Mouse (Mus musculus): ENCODE results near the gene Esrp2. TPM values are rescaled to one million over a fixed set of nuclear protein-coding genes. Genes with fewer than 3 reads are reported as not detected.
A peak's percentile ranks its signal among the peaks of the same experiment; 100 is the strongest.

The Esrp2 gene
- polyA plus RNA-seq, 1 experiment from 2014 or later: 5.4 TPM

GRCm38 (mm10) chr8:106163251-106163650, 26.5 kb upstream of the Esrp2 start:
- H3K36me3 ChIP-seq: peaks cover 57% of the 10 kb centered on the region
- H3K9me3 ChIP-seq: no peaks in the 10 kb centered on the region
- DNase-seq (ENCODE audit: low spot score): no peak
- no peak overlapping the region for H3K4me3 ChIP-seq
- peaks cover 11% of the 10 kb centered on the region; the same call in 1 of the 2 replicates for H3K4me1 ChIP-seq
- WGBS: 83% methylated on average over 9 of the region's 9 CpGs
- H3K27me3 ChIP-seq (ENCODE audit: insufficient read depth, poor library complexity, severe bottlenecking): no peaks in the 10 kb centered on the region
- no peak overlapping the region for H3K27ac ChIP-seq

GRCm38 (mm10) chr8:106159876-106160275, 23.1 kb upstream of the Esrp2 start:
- DNase-seq (ENCODE audit: low spot score): no peak
- Histone ChIP-seq H3K27me3 (ENCODE audit: insufficient read depth, poor library complexity, severe bottlenecking) (no peaks in the 10 kb centered on the region), H3K36me3 (peaks cover 78% of the 10 kb centered on the region), H3K4me3 (no peak overlapping the region), H3K9me3 (no peaks in the 10 kb centered on the region), H3K27ac (no peak overlapping the region), H3K4me1 (no peaks in the 10 kb centered on the region; the same call in 1 of the 2 replicates)
- WGBS: 89% methylated on average over 6 of the region's 6 CpGs

GRCm38 (mm10) chr8:106158381-106158780, 21.6 kb upstream of the Esrp2 start:
- Histone ChIP-seq H3K36me3 (peaks cover 69% of the 10 kb centered on the region), H3K27me3 (ENCODE audit: insufficient read depth, poor library complexity, severe bottlenecking) (no peaks in the 10 kb centered on the region), H3K9me3 (no peaks in the 10 kb centered on the region), H3K4me1 (peaks cover 2% of the 10 kb centered on the region), H3K27ac (no peak overlapping the region), H3K4me3 (no peak overlapping the region)
- WGBS: 76% methylated on average over 10 of the region's 10 CpGs
- DNase-seq (ENCODE audit: low spot score): no peak

- WGBS: 85% methylated on average over 1 of the region's 1 CpGs
- no peaks in the 10 kb centered on the region for H3K9me3 ChIP-seq
- peaks cover 11% of the 10 kb centered on the region for H3K4me1 ChIP-seq
- H3K27me3 ChIP-seq (ENCODE audit: insufficient read depth, poor library complexity, severe bottlenecking): no peaks in the 10 kb centered on the region
- H3K36me3 ChIP-seq: peaks cover 59% of the 10 kb centered on the region
- DNase-seq (ENCODE audit: low spot score): no peak
- no peak overlapping the region for H3K4me3 ChIP-seq
- no peak overlapping the region for H3K27ac ChIP-seq
These were observed 20.6 kb upstream of the Esrp2 start for GRCm38 (mm10) chr8:106157419-106157818.

GRCm38 (mm10) chr8:106152876-106153275, 16.1 kb upstream of the Esrp2 start:
- Histone ChIP-seq H3K36me3 (peaks cover 21% of the 10 kb centered on the region), H3K9me3 (no peaks in the 10 kb centered on the region), H3K27ac (peak overlapping the region; percentile 49; the same call in 1 of the 2 replicates), H3K27me3 (ENCODE audit: insufficient read depth, poor library complexity, severe bottlenecking) (no peaks in the 10 kb centered on the region), H3K4me1 (peaks cover 27% of the 10 kb centered on the region), H3K4me3 (no peak overlapping the region)
- DNase-seq (ENCODE audit: low spot score): no peak
- 35% methylated on average over 4 of the region's 4 CpGs for WGBS

- 87% methylated on average over 9 of the region's 9 CpGs for WGBS
- Histone ChIP-seq H3K9me3 (no peaks in the 10 kb centered on the region), H3K27me3 (ENCODE audit: insufficient read depth, poor library complexity, severe bottlenecking) (no peaks in the 10 kb centered on the region), H3K4me1 (peaks cover 27% of the 10 kb centered on the region), H3K4me3 (peak overlapping the region; percentile 82), H3K36me3 (peaks cover 10% of the 10 kb centered on the region), H3K27ac (peak overlapping the region; percentile 86; the same call in 1 of the 2 replicates)
- no peak for DNase-seq (ENCODE audit: low spot score)
These were observed 14.3 kb upstream of the Esrp2 start for GRCm38 (mm10) chr8:106151041-106151440.

GRCm38 (mm10) chr8:106150653-106151000, 13.9 kb upstream of the Esrp2 start:
- Histone ChIP-seq H3K4me1 (peaks cover 27% of the 10 kb centered on the region), H3K9me3 (no peaks in the 10 kb centered on the region), H3K27ac (peak overlapping the region; percentile 86), H3K36me3 (peaks cover 8% of the 10 kb centered on the region; the same call in 1 of the 2 replicates), H3K27me3 (ENCODE audit: insufficient read depth, poor library complexity, severe bottlenecking) (no peaks in the 10 kb centered on the region), H3K4me3 (peak overlapping the region; percentile 82)
- no peak for DNase-seq (ENCODE audit: low spot score)
- WGBS: 17% methylated on average over 8 of the region's 8 CpGs

GRCm38 (mm10) chr8:106149801-106150652, 13.3 kb upstream of the Esrp2 start, which contains the start of gene Pla2g15:
Pla2g15 (plus strand) TSS chr8:106150399.
- 2% methylated on average over 38 of the region's 38 CpGs for WGBS
- Histone ChIP-seq H3K9me3 (no peaks in the 10 kb centered on the region), H3K27ac (peak within 1 kb of the TSS; percentile 86), H3K4me3 (peak within 1 kb of the TSS; percentile 82), H3K4me1 (peaks cover 27% of the 10 kb centered on the region), H3K36me3 (peaks cover 5% of the 10 kb centered on the region; the same call in 1 of the 2 replicates), H3K27me3 (ENCODE audit: insufficient read depth, poor library complexity, severe bottlenecking) (no peaks in the 10 kb centered on the region)
- peak; percentile 98 for DNase-seq (ENCODE audit: low spot score)

- no peak for DNase-seq (ENCODE audit: low spot score)
- Histone ChIP-seq H3K36me3 (no peaks in the 10 kb centered on the region), H3K27ac (no peak overlapping the region), H3K4me1 (peaks cover 27% of the 10 kb centered on the region), H3K4me3 (no peak overlapping the region), H3K27me3 (ENCODE audit: insufficient read depth, poor library complexity, severe bottlenecking) (no peaks in the 10 kb centered on the region), H3K9me3 (no peaks in the 10 kb centered on the region)
- 93% methylated on average over 6 of the region's 6 CpGs for WGBS
These were observed 12.3 kb upstream of the Esrp2 start for GRCm38 (mm10) chr8:106149025-106149424.

- Histone ChIP-seq H3K27ac (no peak overlapping the region), H3K27me3 (ENCODE audit: insufficient read depth, poor library complexity, severe bottlenecking) (no peaks in the 10 kb centered on the region), H3K9me3 (no peaks in the 10 kb centered on the region), H3K4me3 (no peak overlapping the region), H3K36me3 (no peaks in the 10 kb centered on the region), H3K4me1 (peaks cover 22% of the 10 kb centered on the region)
- 79% methylated on average over 6 of the region's 6 CpGs for WGBS
- no peak for DNase-seq (ENCODE audit: low spot score)
These were observed 11.2 kb upstream of the Esrp2 start for GRCm38 (mm10) chr8:106147868-106148565.

- Histone ChIP-seq H3K27ac (no peak overlapping the region), H3K27me3 (ENCODE audit: insufficient read depth, poor library complexity, severe bottlenecking) (no peaks in the 10 kb centered on the region), H3K9me3 (no peaks in the 10 kb centered on the region), H3K4me1 (peaks cover 12% of the 10 kb centered on the region), H3K36me3 (no peaks in the 10 kb centered on the region), H3K4me3 (no peak overlapping the region)
- WGBS: 85% methylated on average over 4 of the region's 4 CpGs
- no peak for DNase-seq (ENCODE audit: low spot score)
These were observed 9.2 kb upstream of the Esrp2 start for GRCm38 (mm10) chr8:106146014-106146413.

GRCm38 (mm10) chr8:106145331-106145730, 8.6 kb upstream of the Esrp2 start:
- H3K27ac ChIP-seq: no peak overlapping the region
- DNase-seq (ENCODE audit: low spot score): no peak
- no peak overlapping the region for H3K4me3 ChIP-seq
- 84% methylated on average over 2 of the region's 2 CpGs for WGBS
- no peaks in the 10 kb centered on the region for H3K9me3 ChIP-seq
- peaks cover 6% of the 10 kb centered on the region; the same call in 1 of the 2 replicates for H3K4me1 ChIP-seq
- H3K27me3 ChIP-seq (ENCODE audit: insufficient read depth, poor library complexity, severe bottlenecking): no peaks in the 10 kb centered on the region
- H3K36me3 ChIP-seq: no peaks in the 10 kb centered on the region

- peak; percentile 92 for DNase-seq (ENCODE audit: low spot score)
- 17% methylated on average over 13 of the region's 13 CpGs for WGBS
- no peak overlapping the region for H3K27ac ChIP-seq
- peaks cover 34% of the 10 kb centered on the region for H3K4me1 ChIP-seq
- peaks cover 16% of the 10 kb centered on the region for H3K27me3 ChIP-seq (ENCODE audit: insufficient read depth, poor library complexity, severe bottlenecking)
- H3K36me3 ChIP-seq: no peaks in the 10 kb centered on the region
- no peak overlapping the region for H3K4me3 ChIP-seq
- no peaks in the 10 kb centered on the region for H3K9me3 ChIP-seq
These were observed 4.0 kb upstream of the Esrp2 start for GRCm38 (mm10) chr8:106140769-106141168.

Measured in heart, embryonic 10.5 days (tissue).